Mouse (Mus musculus): ENCODE measurements around the gene Dync1i2.

DNA sequence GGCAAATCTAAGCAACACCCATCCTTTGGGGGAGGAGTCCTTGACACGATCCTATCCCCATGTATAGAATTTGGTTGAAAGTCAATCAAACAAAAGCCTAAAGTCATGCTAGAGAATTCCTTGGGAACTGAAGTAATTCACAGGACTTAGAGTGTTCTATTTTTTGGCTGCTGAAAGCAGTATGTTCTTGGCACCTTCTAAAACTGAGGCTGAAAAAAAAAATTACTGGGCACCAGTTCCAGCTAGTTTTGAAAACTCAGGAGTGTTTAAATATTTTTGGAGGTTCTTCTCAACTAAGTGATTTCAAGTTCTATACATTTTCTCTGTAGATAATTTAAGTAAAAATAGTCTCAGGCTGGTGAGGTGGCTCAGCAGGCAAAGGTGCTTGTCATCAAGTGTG is 86.0 kb downstream of the Dync1i2 start:
- TF ChIP-seq CTCF (conservative IDR thresholded peaks at IDR 0.05 in 1 of 2, IDR thresholded peaks at IDR 0.05 in 1 of 2; ENCODE audit: low read depth in 2 of 2, low read length in 2 of 2) (no peak), POLR2A (IDR thresholded peaks at IDR 0.05; ENCODE audit: low read depth, low read length) (no peak), ZNF384 (IDR thresholded peaks at IDR 0.05; ENCODE audit: low read depth, low read length) (no peak), SMC3 (IDR thresholded peaks at IDR 0.05; ENCODE audit: low read depth, low read length) (no peak), SIN3A (IDR thresholded peaks at IDR 0.05; ENCODE audit: low read length) (no peak)
